Mouse (Mus musculus): ENCODE data around the gene Itga7.
"Not testable (repeated sequence)": the region's sequence is repeated elsewhere in the genome, so short reads cannot be mapped to it uniquely, and the experiment has no call there.

- TF ChIP-seq POLR2A (IDR thresholded peaks at IDR 0.05; ENCODE audit: low read depth, low read length); CTCF (conservative IDR thresholded peaks at IDR 0.05; ENCODE audit: insufficient read depth, insufficient read length, low read depth, low read length): not testable (repeated sequence)
These were observed 56.7 kb downstream of the Itga7 start for GRCm38 (mm10) chr10:128990129-128990850.

Data from kidney, adult 2 months (tissue).